11 mouse cellular contexts compared by ENCODE assay signal in the genomic region with DNA sequence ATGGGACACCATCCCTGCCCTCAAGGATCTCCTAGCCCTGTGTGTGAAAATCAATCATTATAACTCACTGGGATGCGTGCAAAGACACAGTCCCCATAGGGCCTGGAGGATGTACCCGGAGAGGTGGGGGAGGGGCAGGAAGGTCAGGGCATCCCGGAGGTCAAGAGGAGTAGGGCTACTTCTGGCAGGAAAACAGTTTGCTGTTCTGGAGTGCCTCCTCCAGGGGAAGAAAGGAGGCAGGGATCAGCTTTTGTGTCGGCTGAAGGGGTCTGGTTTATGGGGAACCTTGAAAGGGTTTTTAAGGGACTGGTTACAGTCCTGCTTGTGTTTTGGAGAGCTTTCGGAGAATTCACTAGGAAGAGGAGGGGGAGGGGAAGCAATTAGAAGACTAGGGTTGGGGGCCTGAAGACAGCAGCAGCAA. TPM values are rescaled to one million over a fixed set of nuclear protein-coding genes. Genes with fewer than 3 reads are reported as not detected.
DNase-seq lines count a peak whose midpoint lies in the region; ATAC-seq and TF ChIP-seq lines count a peak whose summit lies in the region.
"Had no signal": no experiment of that assay in that cellular context is flagged by ENCODE, and none has a peak within 500 bp of the region (broad histone marks: within the 10 kb centered on the region; RNA-seq: fewer than 3 reads in every experiment).

No protein-coding gene starts in this region.

- 0 out of 2 replicates have a peak overlapping the region, but pooled peaks have one; percentile 35 for H3K9ac ChIP-seq in midbrain, embryonic 11.5 days (ENCODE audit: low read length)
- no peak overlapping the region for H3K9ac ChIP-seq in midbrain, postnatal 0 days (replicated peaks; ENCODE audit: low read length, poor library complexity, severe bottlenecking)
- no peak overlapping the region for H3K9ac ChIP-seq in forebrain, embryonic 14.5 days (ENCODE audit: low read length)
- H3K9ac ChIP-seq in neural tube, embryonic 11.5 days (ENCODE audit: low read length): no peak overlapping the region
- H3K9ac ChIP-seq: embryonic facial prominence, embryonic 15.5 days; limb, embryonic 15.5 days had no signal

- WGBS in midbrain, embryonic 11.5 days: 2% methylated on average over 5 of the region's 5 CpGs
- 8% methylated on average over 5 of the region's 5 CpGs for WGBS in midbrain, postnatal 0 days
- 5% methylated on average over 5 of the region's 5 CpGs for WGBS in forebrain, embryonic 14.5 days
- WGBS in neural tube, embryonic 11.5 days: 7% methylated on average over 5 of the region's 5 CpGs

- no peaks in the 10 kb centered on the region for H3K9me3 ChIP-seq in midbrain, embryonic 11.5 days (ENCODE audit: control insufficient read depth, low read length)
- no peaks in the 10 kb centered on the region for H3K9me3 ChIP-seq in midbrain, postnatal 0 days (ENCODE audit: low read length)
- H3K9me3 ChIP-seq in forebrain, embryonic 14.5 days (replicated peaks; ENCODE audit: control insufficient read depth, low read length): no peaks in the 10 kb centered on the region
- no peaks in the 10 kb centered on the region for H3K9me3 ChIP-seq in neural tube, embryonic 11.5 days (ENCODE audit: control insufficient read depth, low read length)
- H3K9me3 ChIP-seq: embryonic facial prominence, embryonic 15.5 days; limb, embryonic 15.5 days had no signal

- H3K27me3 ChIP-seq in midbrain, embryonic 11.5 days (ENCODE audit: control insufficient read depth, insufficient read depth, low read length): peaks cover 39% of the 10 kb centered on the region
- peaks cover 18% of the 10 kb centered on the region for H3K27me3 ChIP-seq in midbrain, postnatal 0 days (ENCODE audit: insufficient read depth, low read length)
- H3K27me3 ChIP-seq in forebrain, embryonic 14.5 days (replicated peaks; ENCODE audit: control insufficient read depth, insufficient read depth, low read length): peaks cover 30% of the 10 kb centered on the region
- H3K27me3 ChIP-seq in neural tube, embryonic 11.5 days (ENCODE audit: control insufficient read depth, insufficient read depth, low read length): peaks cover 27% of the 10 kb centered on the region

- no peak for ATAC-seq in midbrain, embryonic 11.5 days (ENCODE audit: low FRiP score)
- ATAC-seq in midbrain, postnatal 0 days (ENCODE audit: low FRiP score): no peak
- no peak for ATAC-seq in forebrain, embryonic 14.5 days
- no peak for ATAC-seq in neural tube, embryonic 11.5 days (ENCODE audit: insufficient read depth, low FRiP score, low TSS enrichment)

- H3K4me3 ChIP-seq in midbrain, embryonic 11.5 days (ENCODE audit: low read depth, low read length): no peak overlapping the region
- no peak overlapping the region for H3K4me3 ChIP-seq in midbrain, postnatal 0 days (ENCODE audit: low read depth, low read length)
- H3K4me3 ChIP-seq in forebrain, embryonic 14.5 days (ENCODE audit: low read depth, low read length): no peak overlapping the region
- no peak overlapping the region for H3K4me3 ChIP-seq in neural tube, embryonic 11.5 days (ENCODE audit: low read depth, low read length)
- H3K4me3 ChIP-seq: embryonic facial prominence, embryonic 15.5 days; limb, embryonic 15.5 days had no signal

- no peak overlapping the region for H3K27ac ChIP-seq in midbrain, embryonic 11.5 days (ENCODE audit: low read depth, low read length)
- H3K27ac ChIP-seq in midbrain, postnatal 0 days (ENCODE audit: low read depth, low read length): no peak overlapping the region
- H3K27ac ChIP-seq in forebrain, embryonic 14.5 days (ENCODE audit: low read depth, low read length): peak overlapping the region; percentile 63; the same call in 1 of the 2 replicates
- no peak overlapping the region for H3K27ac ChIP-seq in neural tube, embryonic 11.5 days (ENCODE audit: low read depth, low read length)
- H3K27ac ChIP-seq: embryonic facial prominence, embryonic 15.5 days; limb, embryonic 15.5 days had no signal

- no peaks in the 10 kb centered on the region for H3K36me3 ChIP-seq in midbrain, embryonic 11.5 days (ENCODE audit: control insufficient read depth, insufficient read depth, low read length)
- H3K36me3 ChIP-seq in midbrain, postnatal 0 days (ENCODE audit: insufficient read depth, low read length): no peaks in the 10 kb centered on the region
- no peaks in the 10 kb centered on the region for H3K36me3 ChIP-seq in forebrain, embryonic 14.5 days (ENCODE audit: control insufficient read depth, insufficient read depth, low read length)
- H3K36me3 ChIP-seq in neural tube, embryonic 11.5 days (ENCODE audit: control insufficient read depth, insufficient read depth, low read length): no peaks in the 10 kb centered on the region
- H3K36me3 ChIP-seq: embryonic facial prominence, embryonic 15.5 days; limb, embryonic 15.5 days had no signal

- DNase-seq in cerebellum, adult 11-12 months: peak; percentile 61
- no peak for DNase-seq in cerebellum, adult 9-11 months
- DNase-seq in midbrain, embryonic 11.5 days (ENCODE audit: low spot score, missing footprints): no peak
- no peak for DNase-seq in midbrain, postnatal 0 days (ENCODE audit: low spot score)
- DNase-seq in forebrain, embryonic 14.5 days (ENCODE audit: low spot score): peak; percentile 43
- peak; percentile 57 for DNase-seq in neural tube, embryonic 11.5 days (ENCODE audit: low spot score)
- DNase-seq in frontal cortex, postnatal 14 days (ENCODE audit: low spot score in 2 of 2): no peak
- no peak for DNase-seq in heart, adult 18-20 months
- DNase-seq: lung, postnatal 14 days had no signal

- TF ChIP-seq CTCF in midbrain, postnatal 0 days (IDR thresholded peaks at IDR 0.05): no peak

- peaks cover 37% of the 10 kb centered on the region for H3K4me1 ChIP-seq in midbrain, embryonic 11.5 days (ENCODE audit: control insufficient read depth, insufficient read depth, low read length)
- no peaks in the 10 kb centered on the region for H3K4me1 ChIP-seq in midbrain, postnatal 0 days (ENCODE audit: insufficient read depth, low read length)
- H3K4me1 ChIP-seq in forebrain, embryonic 14.5 days (ENCODE audit: control insufficient read depth, insufficient read depth, low read length): peaks cover 28% of the 10 kb centered on the region
- H3K4me1 ChIP-seq in neural tube, embryonic 11.5 days (ENCODE audit: control insufficient read depth, insufficient read depth, low read length): peaks cover 33% of the 10 kb centered on the region

- H3K4me2 ChIP-seq in midbrain, embryonic 11.5 days: no peak overlapping the region
- no peak overlapping the region for H3K4me2 ChIP-seq in midbrain, postnatal 0 days (ENCODE audit: low read depth, low read length, poor library complexity, severe bottlenecking)
- H3K4me2 ChIP-seq in forebrain, embryonic 14.5 days (ENCODE audit: low read length): 0 out of 2 replicates have a peak overlapping the region, but pooled peaks have one; percentile 2
- H3K4me2 ChIP-seq in neural tube, embryonic 11.5 days (ENCODE audit: low read depth): no peak overlapping the region
- H3K4me2 ChIP-seq: embryonic facial prominence, embryonic 15.5 days; limb, embryonic 15.5 days had no signal

RNA-seq across cellular contexts. Expression of a gene that starts 2.1 kb away (rescaled TPM):
- polyA plus RNA-seq in midbrain, embryonic 11.5 days (2014; fragmentation: Nextera tagmentation; extraction: Ambion mirVana): 0.20 and 0.37 TPM in 2 replicates
- 22.3 and 22.8 TPM in 2 replicates for total RNA-seq in midbrain, postnatal 0 days (2014; rRNA removed)
- polyA plus RNA-seq in midbrain, postnatal 0 days (2015; fragmentation: Nextera tagmentation; extraction: Ambion mirVana): 5.1 and 5.6 TPM in 2 replicates
- polyA plus RNA-seq in forebrain, embryonic 14.5 days (2014; fragmentation: Nextera tagmentation; extraction: Ambion mirVana): 7.8 and 10.3 TPM in 2 replicates
- 0.37 and 0.66 TPM in 2 replicates for polyA plus RNA-seq in neural tube, embryonic 11.5 days (2014; fragmentation: Nextera tagmentation; extraction: Ambion mirVana)
- total RNA-seq in heart, adult 18-20 months (2021): under 1 TPM; 0.47 to 0.64 TPM

Comparison
In these comparisons a context has a peak if more than half of its experiments do, and no peak if none do; other contexts are left out.
1. DNase-seq: peak in cerebellum, adult 11-12 months (single experiment), forebrain, embryonic 14.5 days (single experiment) and neural tube, embryonic 11.5 days (single experiment); none in cerebellum, adult 9-11 months (single experiment), midbrain, embryonic 11.5 days (single experiment), midbrain, postnatal 0 days (single experiment), frontal cortex, postnatal 14 days (0 of 2) and heart, adult 18-20 months (0 of 2).